Mouse (Mus musculus): ENCODE measurements around the gene Krt75. TPM values are rescaled to one million over a fixed set of nuclear protein-coding genes. Genes with fewer than 3 reads are reported as not detected.
"Not testable (repeated sequence)": the region's sequence is repeated elsewhere in the genome, so short reads cannot be mapped to it uniquely, and the experiment has no call there.

The Krt75 gene
- polyA plus RNA-seq, 1 experiment from 2014 or later, result 0.21 TPM

DNA sequence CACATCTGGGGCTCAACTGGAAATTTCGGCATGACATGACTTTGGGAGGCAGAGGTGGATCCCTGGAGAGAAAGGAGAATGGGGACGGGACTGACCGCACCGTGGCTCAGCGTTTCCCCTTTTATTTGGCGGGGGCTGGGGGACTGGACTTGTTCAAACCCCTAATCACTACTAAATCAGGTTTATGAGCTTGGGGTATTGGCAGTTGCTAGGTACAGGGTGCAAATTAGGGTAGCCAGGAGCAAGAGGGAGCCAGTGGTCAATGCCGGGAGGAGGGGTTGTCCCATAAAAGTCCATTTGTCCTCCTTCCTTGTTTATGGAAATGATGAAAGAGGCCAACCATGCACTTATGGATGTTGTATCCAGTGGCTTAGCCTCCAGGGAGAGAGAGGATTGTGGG is 23.1 kb downstream of the Krt75 start, which contains the start of gene Krt82:
TSS of gene Krt82 (minus strand) at position 101 of the 400 bp plus-strand sequence.
- H3K36me3 ChIP-seq, result no peaks in the 10 kb centered on the region
- H3K4me2 ChIP-seq, result no peak within 1 kb of the TSS
- peaks cover 7% of the 10 kb centered on the region for H3K4me1 ChIP-seq
- no peak within 1 kb of the TSS for H3K4me3 ChIP-seq (replicated peaks)
- WGBS, result 51% methylated on average over 7 of the region's 7 CpGs
- H3K27me3 ChIP-seq, result peaks cover 32% of the 10 kb centered on the region
- no peak for ATAC-seq (replicated peaks; ENCODE audit: low FRiP score)
- H3K9me3 ChIP-seq (replicated peaks), result no peaks in the 10 kb centered on the region
- no peak within 1 kb of the TSS for H3K9ac ChIP-seq
- H3K27ac ChIP-seq, result no peak within 1 kb of the TSS

DNA sequence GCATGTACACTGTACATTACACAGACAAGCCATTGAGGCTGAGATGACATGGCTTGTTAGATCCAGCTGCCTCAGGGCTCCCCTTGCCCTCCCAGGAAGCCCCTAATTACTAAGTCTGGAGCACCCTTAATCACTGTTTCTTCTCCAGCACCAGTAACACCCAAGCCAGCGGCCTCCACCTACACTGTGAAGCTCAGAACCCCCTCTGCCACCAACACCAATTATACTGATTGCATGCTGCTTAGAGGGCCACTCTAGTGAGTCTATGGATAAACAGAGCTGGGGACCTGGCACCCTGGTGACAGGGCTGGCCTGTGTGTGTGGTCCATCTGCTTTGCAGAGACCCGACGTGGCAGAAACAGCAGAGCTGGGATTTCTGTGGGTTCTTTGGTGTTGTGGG is 29.2 kb downstream of the Krt75 start:
- ATAC-seq (replicated peaks; ENCODE audit: low FRiP score), result no peak
- H3K27ac ChIP-seq, result no peak overlapping the region
- H3K36me3 ChIP-seq, result no peaks in the 10 kb centered on the region
- peaks cover 7% of the 10 kb centered on the region for H3K4me1 ChIP-seq
- no peaks in the 10 kb centered on the region for H3K9me3 ChIP-seq (replicated peaks)
- no peaks in the 10 kb centered on the region for H3K27me3 ChIP-seq
- H3K4me3 ChIP-seq (replicated peaks), result no peak overlapping the region
- WGBS, result 62% methylated on average over 3 of the region's 3 CpGs
- H3K9ac ChIP-seq, result no peak overlapping the region
- H3K4me2 ChIP-seq, result no peak overlapping the region

DNA sequence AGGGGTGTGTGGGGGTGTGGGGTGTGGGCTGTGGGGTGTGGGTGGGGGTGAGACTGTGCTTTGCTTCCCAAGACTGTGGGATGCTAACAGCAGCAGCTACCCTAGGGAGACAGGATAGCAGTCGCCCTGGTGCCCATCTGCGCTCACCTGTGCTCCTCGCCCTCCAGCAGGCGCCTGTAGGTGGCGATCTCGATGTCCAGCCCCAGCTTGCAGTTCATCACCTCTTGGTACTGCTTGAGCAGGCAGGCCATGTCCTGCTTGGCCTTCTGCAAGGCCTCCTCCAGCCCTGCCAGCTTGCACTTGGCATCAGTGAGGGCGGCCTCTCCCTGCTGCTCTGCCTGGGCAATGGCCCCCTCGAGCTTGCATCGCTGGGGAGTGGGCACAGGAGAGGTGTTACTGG is 31.2 kb downstream of the Krt75 start:
- Histone ChIP-seq H3K9me3 (replicated peaks) (no peaks in the 10 kb centered on the region), H3K27me3 (no peaks in the 10 kb centered on the region), H3K4me2 (no peak overlapping the region), H3K9ac (no peak overlapping the region), H3K4me1 (peaks cover 18% of the 10 kb centered on the region), H3K4me3 (replicated peaks) (no peak overlapping the region), H3K36me3 (no peaks in the 10 kb centered on the region), H3K27ac (no peak overlapping the region)
- WGBS, result 60% methylated on average over 9 of the region's 9 CpGs
- ATAC-seq (replicated peaks; ENCODE audit: low FRiP score), result no peak

DNA sequence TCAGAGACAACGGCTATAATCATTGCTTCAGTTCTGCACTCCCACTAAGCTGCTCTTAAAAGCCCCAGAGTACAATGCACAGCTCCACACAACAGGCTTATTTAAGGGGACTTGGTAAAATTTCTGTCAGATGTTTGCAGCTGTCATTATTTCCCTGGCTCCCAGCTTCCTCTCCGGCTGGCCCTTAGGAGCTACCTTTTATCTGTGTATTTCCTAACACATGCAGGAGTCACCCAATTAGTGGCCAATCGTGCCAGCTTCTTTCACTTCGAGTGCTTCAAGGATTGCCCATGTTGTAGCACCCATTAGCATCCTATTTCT is 35.2 kb downstream of the Krt75 start:
- WGBS, result 31% methylated on average over 4 of the region's 4 CpGs
- H3K27me3 ChIP-seq, result no peaks in the 10 kb centered on the region
- H3K9ac ChIP-seq, result no peak overlapping the region
- H3K4me2 ChIP-seq, result no peak overlapping the region
- no peak overlapping the region for H3K27ac ChIP-seq
- ATAC-seq (replicated peaks; ENCODE audit: low FRiP score), result no peak
- H3K36me3 ChIP-seq, result no peaks in the 10 kb centered on the region
- H3K4me3 ChIP-seq (replicated peaks), result no peak overlapping the region
- no peaks in the 10 kb centered on the region for H3K9me3 ChIP-seq (replicated peaks)
- H3K4me1 ChIP-seq, result peaks cover 29% of the 10 kb centered on the region

DNA sequence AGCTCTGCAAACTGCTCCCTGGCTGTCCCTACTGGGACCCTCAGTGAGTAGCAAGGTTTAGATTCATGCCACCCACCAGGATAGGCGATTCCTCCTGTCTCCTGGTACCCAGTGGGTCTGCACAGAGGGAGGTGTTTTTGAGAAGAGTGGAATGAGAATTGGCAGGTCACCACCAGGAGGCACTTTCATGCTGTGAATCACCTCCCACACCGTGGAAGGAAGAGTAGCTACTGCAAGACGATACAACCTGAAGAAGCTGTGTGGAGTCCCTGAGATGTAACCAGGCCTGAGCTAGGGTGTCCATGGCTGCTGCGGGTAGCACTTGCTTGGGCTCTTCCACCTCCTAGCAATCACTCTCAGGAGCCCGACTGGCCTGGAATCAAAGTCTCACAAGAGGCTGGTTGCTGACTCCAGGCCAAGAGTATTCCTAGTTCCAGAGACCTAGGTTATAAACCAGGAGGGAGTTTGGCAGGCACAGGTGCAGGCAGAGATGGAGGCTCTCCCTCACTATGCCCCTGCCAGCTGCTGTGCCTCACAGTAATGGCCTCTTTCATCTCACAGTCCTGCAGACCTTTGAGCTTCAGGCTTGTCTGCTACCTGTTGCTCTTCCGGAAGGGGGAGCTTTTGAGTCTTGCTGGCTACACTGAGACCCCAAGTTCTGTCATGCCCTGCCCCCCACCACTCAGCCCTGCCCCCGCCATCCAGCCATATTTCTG is 35.7 kb downstream of the Krt75 start:
- no peak overlapping the region for H3K4me2 ChIP-seq
- no peak for ATAC-seq (replicated peaks; ENCODE audit: low FRiP score)
- no peaks in the 10 kb centered on the region for H3K9me3 ChIP-seq (replicated peaks)
- H3K9ac ChIP-seq, result no peak overlapping the region
- H3K27me3 ChIP-seq, result no peaks in the 10 kb centered on the region
- WGBS, result 33% methylated on average over 7 of the region's 7 CpGs
- H3K4me3 ChIP-seq (replicated peaks), result no peak overlapping the region
- H3K4me1 ChIP-seq, result peaks cover 29% of the 10 kb centered on the region
- H3K27ac ChIP-seq, result no peak overlapping the region
- no peaks in the 10 kb centered on the region for H3K36me3 ChIP-seq

DNA sequence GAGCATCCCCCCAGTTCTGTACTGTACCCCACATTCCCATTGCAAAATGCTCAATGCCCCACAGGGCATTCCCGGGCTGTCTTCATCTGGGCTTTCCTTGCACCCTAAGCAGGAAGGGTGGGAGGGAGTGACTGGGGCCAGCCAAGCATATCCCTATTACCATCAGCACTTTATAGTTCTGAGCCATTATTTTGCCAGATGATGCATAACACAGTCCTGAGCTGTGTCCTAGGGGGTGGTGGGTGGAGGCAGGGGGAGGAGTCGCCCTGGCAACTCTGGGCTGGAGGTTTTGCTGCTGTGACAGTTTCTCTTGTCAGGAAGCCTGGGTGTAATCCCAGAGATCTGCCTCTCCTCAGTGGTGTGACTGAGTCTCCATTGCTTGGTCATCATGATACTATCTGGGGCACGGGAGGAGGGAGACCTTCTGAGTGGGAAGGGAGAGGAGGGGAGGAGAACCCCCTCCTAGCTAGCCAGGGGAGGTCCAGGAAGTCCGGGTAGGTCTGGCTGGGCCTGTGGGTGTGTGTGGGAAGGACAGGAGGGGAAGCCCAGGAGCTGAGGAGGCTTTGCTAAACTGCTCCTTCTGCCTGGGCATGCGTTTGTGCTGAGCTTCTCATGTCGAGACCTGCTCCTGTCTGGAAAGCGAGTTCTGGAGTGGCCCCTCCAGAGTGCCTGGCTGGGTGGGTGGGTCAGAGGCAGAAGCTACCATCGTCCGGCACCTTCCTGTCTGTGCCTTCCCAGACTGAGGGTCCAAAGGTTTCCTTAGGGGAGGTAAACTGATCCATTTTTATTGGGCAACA is 37.5 kb downstream of the Krt75 start:
- Histone ChIP-seq H3K27ac (no peak overlapping the region; the same call in 1 of the 2 replicates), H3K36me3 (no peaks in the 10 kb centered on the region), H3K9me3 (replicated peaks) (no peaks in the 10 kb centered on the region), H3K4me1 (peaks cover 22% of the 10 kb centered on the region), H3K4me3 (replicated peaks) (no peak overlapping the region), H3K4me2 (0 out of 2 replicates have a peak overlapping the region, but pooled peaks have one; percentile 6), H3K27me3 (no peaks in the 10 kb centered on the region), H3K9ac (no peak overlapping the region)
- ATAC-seq (replicated peaks; ENCODE audit: low FRiP score), result peak; percentile 80
- WGBS, result 43% methylated on average over 9 of the region's 9 CpGs

DNA sequence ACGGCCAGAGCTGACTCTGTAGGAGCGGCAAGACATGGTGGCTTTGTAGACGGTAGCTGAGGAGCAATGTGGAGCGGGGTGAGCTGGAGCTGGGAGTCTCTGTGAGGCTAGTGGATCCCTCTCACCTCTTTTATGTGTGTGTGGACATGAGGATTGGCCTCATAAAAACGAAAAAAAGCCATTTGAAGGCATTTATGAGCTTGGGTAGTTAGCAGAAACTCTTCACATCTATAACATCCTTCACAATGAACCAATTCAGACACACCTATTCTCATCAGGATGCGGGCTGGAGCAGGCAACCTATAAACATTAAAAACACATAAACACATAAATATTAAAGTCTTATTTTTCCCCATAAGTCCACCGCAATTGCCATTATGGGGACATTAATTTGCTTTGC is 41.0 kb downstream of the Krt75 start, which contains the start of gene Krt84:
TSS of gene Krt84 (minus strand) at position 101 of the 400 bp plus-strand sequence.
- no peak for ATAC-seq (replicated peaks; ENCODE audit: low FRiP score)
- Histone ChIP-seq H3K4me1 (peaks cover 12% of the 10 kb centered on the region), H3K4me3 (replicated peaks) (no peak within 1 kb of the TSS), H3K27ac (no peak within 1 kb of the TSS), H3K36me3 (no peaks in the 10 kb centered on the region), H3K9ac (no peak within 1 kb of the TSS), H3K4me2 (no peak within 1 kb of the TSS), H3K9me3 (replicated peaks) (no peaks in the 10 kb centered on the region), H3K27me3 (no peaks in the 10 kb centered on the region)
- 66% methylated on average over 7 of the region's 7 CpGs for WGBS

DNA sequence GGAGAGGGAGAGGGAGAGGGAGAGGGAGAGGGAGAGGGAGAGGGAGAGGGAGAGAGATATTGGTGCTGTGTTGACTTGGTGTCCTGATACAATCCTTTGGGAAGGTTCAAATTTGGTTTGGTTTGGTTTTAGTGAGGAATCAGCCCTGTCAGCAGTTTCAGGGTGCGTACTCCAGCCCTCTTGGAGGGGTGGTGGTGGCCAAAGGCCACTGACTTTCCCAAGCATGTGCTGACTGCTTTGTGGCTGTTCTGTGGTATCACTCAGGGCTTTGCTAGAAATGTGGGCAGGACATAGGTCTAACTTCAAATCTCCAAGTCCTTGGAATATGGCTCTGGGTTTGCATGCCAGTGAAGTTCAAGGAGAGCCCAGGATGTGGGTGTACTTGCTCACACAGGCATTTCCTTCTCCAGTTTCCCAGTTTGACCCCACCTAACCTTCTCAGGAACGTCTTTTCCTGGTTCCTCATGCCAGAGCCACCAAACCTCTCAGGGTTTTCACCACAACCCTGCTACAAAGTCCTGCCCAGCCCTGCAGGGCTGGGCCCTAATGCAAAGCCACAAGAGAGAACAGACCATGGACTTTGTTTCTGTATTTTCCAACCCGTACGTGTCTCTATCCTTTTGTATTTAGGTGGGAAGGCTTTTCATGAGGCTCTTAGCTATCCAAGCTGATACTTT is 51.0 kb downstream of the Krt75 start:
- Histone ChIP-seq H3K27ac (no peak overlapping the region), H3K4me2 (no peak overlapping the region), H3K4me1 (no peaks in the 10 kb centered on the region), H3K36me3 (no peaks in the 10 kb centered on the region), H3K4me3 (replicated peaks) (no peak overlapping the region), H3K9me3 (replicated peaks) (no peaks in the 10 kb centered on the region), H3K27me3 (peaks cover 12% of the 10 kb centered on the region; the same call in 1 of the 2 replicates), H3K9ac (no peak overlapping the region)
- 62% methylated on average over 4 of the region's 4 CpGs for WGBS
- ATAC-seq (replicated peaks; ENCODE audit: low FRiP score), result no peak

DNA sequence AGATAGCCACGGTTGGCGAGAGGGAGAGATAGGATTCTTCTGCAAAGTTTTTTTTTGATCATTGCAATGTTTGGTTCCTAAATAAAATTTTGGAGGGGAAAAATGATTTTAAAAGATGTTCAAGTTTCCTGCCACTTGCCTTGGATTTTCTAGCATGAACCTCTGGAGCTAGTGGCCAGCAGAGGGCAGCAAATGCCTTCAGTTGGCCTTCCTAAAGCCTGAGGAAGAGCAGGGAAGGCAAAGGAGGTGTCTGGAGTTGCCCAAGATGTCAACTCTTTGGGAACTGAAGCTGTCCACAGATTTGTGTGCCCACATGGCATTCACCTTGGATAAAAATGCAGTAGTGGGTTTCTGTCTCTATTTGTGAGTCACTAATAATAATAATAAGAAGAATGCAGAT is 53.9 kb downstream of the Krt75 start:
- H3K9ac ChIP-seq, result no peak overlapping the region
- H3K27me3 ChIP-seq, result peaks cover 9% of the 10 kb centered on the region; the same call in 1 of the 2 replicates
- 14% methylated on average over 2 of the region's 2 CpGs for WGBS
- no peaks in the 10 kb centered on the region for H3K9me3 ChIP-seq (replicated peaks)
- no peak overlapping the region for H3K4me2 ChIP-seq
- no peak overlapping the region for H3K27ac ChIP-seq
- H3K4me3 ChIP-seq (replicated peaks), result no peak overlapping the region
- H3K4me1 ChIP-seq, result no peaks in the 10 kb centered on the region
- no peak for ATAC-seq (replicated peaks; ENCODE audit: low FRiP score)
- H3K36me3 ChIP-seq, result no peaks in the 10 kb centered on the region

DNA sequence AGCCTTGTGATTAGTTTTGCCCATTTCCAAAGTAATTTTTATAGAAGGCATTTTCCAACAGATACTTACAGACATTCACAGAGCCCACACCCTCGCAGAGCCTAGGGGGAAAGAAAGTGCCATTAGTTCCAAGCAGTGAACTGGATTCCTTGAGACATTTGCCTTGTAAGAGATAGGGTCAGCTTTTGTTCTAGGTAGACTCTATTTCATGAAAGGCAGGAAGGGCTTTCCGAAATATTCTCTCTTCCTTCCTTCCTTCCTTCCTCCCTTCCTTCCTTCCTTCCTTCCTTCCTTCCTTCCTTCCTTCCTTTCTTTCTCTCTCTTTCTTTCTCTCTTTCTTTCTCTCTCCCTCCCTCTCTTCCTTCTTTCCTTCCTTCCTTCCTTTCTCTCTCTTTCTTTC is 56.5 kb downstream of the Krt75 start, which contains the start of gene Gm49425:
TSS of gene Gm49425 (minus strand) at position 101 of the 400 bp plus-strand sequence.
- H3K9ac ChIP-seq; ATAC-seq (replicated peaks; ENCODE audit: low FRiP score); H3K4me2 ChIP-seq; H3K4me3 ChIP-seq (replicated peaks); H3K4me1 ChIP-seq; H3K27ac ChIP-seq; H3K36me3 ChIP-seq; H3K27me3 ChIP-seq; H3K9me3 ChIP-seq (replicated peaks): not testable (repeated sequence)
- WGBS, result 65% methylated on average over 2 of the region's 2 CpGs
